Mouse (Mus musculus): ENCODE data around the gene Olfr883. TPM values are rescaled to one million over a fixed set of nuclear protein-coding genes. Genes with fewer than 3 reads are reported as not detected.

The Olfr883 gene
- polyA plus RNA-seq (2012; fragmentation: generic; extraction: Trizol) = not detected
- long read RNA-seq, experiment 1 = 0 reads
- long read RNA-seq, experiment 2 = 0 reads

GRCm38 (mm10) chr9:38025508-38025907 lies at the start of gene Olfr883:
Olfr883 (plus strand) TSS chr9:38025808.
- no peaks in the 10 kb centered on the region for H3K27me3 ChIP-seq (ENCODE audit: control insufficient read depth, insufficient read depth, insufficient read length)
- TF ChIP-seq MYOG (IDR thresholded peaks at IDR 0.05; ENCODE audit: control insufficient read depth, extremely low read depth, insufficient read length) = no peak
- no peak for TF ChIP-seq MAX (IDR thresholded peaks at IDR 0.05)
- no peak for TF ChIP-seq CTCF (IDR thresholded peaks at IDR 0.05; ENCODE audit: control insufficient read depth, insufficient read depth, insufficient read length)
- TF ChIP-seq MYOD1 (IDR thresholded peaks at IDR 0.05; ENCODE audit: control insufficient read depth, insufficient read length, low read depth) = no peak
- TF ChIP-seq USF1 (IDR thresholded peaks at IDR 0.05; ENCODE audit: low read depth) = no peak
- no peak for TF ChIP-seq CEBPB (IDR thresholded peaks at IDR 0.05; ENCODE audit: low read depth)
- no peak for TF ChIP-seq FOSL1 (IDR thresholded peaks at IDR 0.05; ENCODE audit: insufficient read depth, low read length, poor library complexity, severe bottlenecking)
- no peaks in the 10 kb centered on the region for H3K79me3 ChIP-seq (ENCODE audit: low read depth)
- no peak within 1 kb of the TSS for H3K4me3 ChIP-seq (ENCODE audit: insufficient read depth, poor library complexity, severe bottlenecking)
- H3ac ChIP-seq (ENCODE audit: control insufficient read depth, insufficient read length, low read depth) = no peak within 1 kb of the TSS
- H3K36me3 ChIP-seq (ENCODE audit: control insufficient read depth, insufficient read depth) = no peaks in the 10 kb centered on the region
- H3K79me2 ChIP-seq (ENCODE audit: control insufficient read depth, insufficient read depth) = no peaks in the 10 kb centered on the region

- no peak for TF ChIP-seq USF1 (IDR thresholded peaks at IDR 0.05; ENCODE audit: low read depth)
- TF ChIP-seq FOSL1 (IDR thresholded peaks at IDR 0.05; ENCODE audit: insufficient read depth, low read length, poor library complexity, severe bottlenecking) = no peak
- no peak for TF ChIP-seq MYOD1 (IDR thresholded peaks at IDR 0.05; ENCODE audit: control insufficient read depth, insufficient read length, low read depth)
- TF ChIP-seq CEBPB (IDR thresholded peaks at IDR 0.05; ENCODE audit: low read depth) = no peak
- Histone ChIP-seq H3K79me2 (ENCODE audit: control insufficient read depth, insufficient read depth) (no peaks in the 10 kb centered on the region), H3K79me3 (ENCODE audit: low read depth) (no peaks in the 10 kb centered on the region), H3K27me3 (ENCODE audit: control insufficient read depth, insufficient read depth, insufficient read length) (no peaks in the 10 kb centered on the region), H3ac (ENCODE audit: control insufficient read depth, insufficient read length, low read depth) (no peak within 1 kb of the TSS), H3K36me3 (ENCODE audit: control insufficient read depth, insufficient read depth) (no peaks in the 10 kb centered on the region), H3K4me3 (ENCODE audit: insufficient read depth, poor library complexity, severe bottlenecking) (no peak within 1 kb of the TSS)
Measured at GRCm38 (mm10) chr9:37991525-37991924, 34.1 kb upstream of the Olfr883 start, which contains the start of gene Olfr881. Olfr881 (plus strand) TSS chr9:37991825.

- H3K36me3 ChIP-seq (ENCODE audit: control insufficient read depth, insufficient read depth) = no peaks in the 10 kb centered on the region
- no peak overlapping the region for H3K4me3 ChIP-seq (ENCODE audit: insufficient read depth, poor library complexity, severe bottlenecking)
- H3ac ChIP-seq (ENCODE audit: control insufficient read depth, insufficient read length, low read depth) = no peak overlapping the region
- H3K79me3 ChIP-seq (ENCODE audit: low read depth) = no peaks in the 10 kb centered on the region
- no peak for TF ChIP-seq MYOD1 (IDR thresholded peaks at IDR 0.05; ENCODE audit: control insufficient read depth, insufficient read length, low read depth)
- H3K79me2 ChIP-seq (ENCODE audit: control insufficient read depth, insufficient read depth) = no peaks in the 10 kb centered on the region
- no peaks in the 10 kb centered on the region for H3K27me3 ChIP-seq (ENCODE audit: control insufficient read depth, insufficient read depth, insufficient read length)
Measured at GRCm38 (mm10) chr9:37998581-37999204, 26.9 kb upstream of the Olfr883 start.

GRCm38 (mm10) chr9:38000021-38000420 lies 25.6 kb upstream of the Olfr883 start:
- Histone ChIP-seq H3K4me3 (ENCODE audit: insufficient read depth, poor library complexity, severe bottlenecking) (no peak overlapping the region), H3K27me3 (ENCODE audit: control insufficient read depth, insufficient read depth, insufficient read length) (no peaks in the 10 kb centered on the region), H3K79me3 (ENCODE audit: low read depth) (no peaks in the 10 kb centered on the region), H3K36me3 (ENCODE audit: control insufficient read depth, insufficient read depth) (no peaks in the 10 kb centered on the region), H3K79me2 (ENCODE audit: control insufficient read depth, insufficient read depth) (no peaks in the 10 kb centered on the region), H3ac (ENCODE audit: control insufficient read depth, insufficient read length, low read depth) (no peak overlapping the region)
- TF ChIP-seq CTCF (IDR thresholded peaks at IDR 0.05; ENCODE audit: control insufficient read depth, insufficient read depth, insufficient read length) (no peak), MYOG (IDR thresholded peaks at IDR 0.05; ENCODE audit: control insufficient read depth, extremely low read depth, insufficient read length) (no peak), USF1 (IDR thresholded peaks at IDR 0.05; ENCODE audit: low read depth) (no peak), MYOD1 (IDR thresholded peaks at IDR 0.05; ENCODE audit: control insufficient read depth, insufficient read length, low read depth) (no peak), MAX (IDR thresholded peaks at IDR 0.05) (no peak), CEBPB (IDR thresholded peaks at IDR 0.05; ENCODE audit: low read depth) (no peak), FOSL1 (IDR thresholded peaks at IDR 0.05; ENCODE audit: insufficient read depth, low read length, poor library complexity, severe bottlenecking) (no peak)

- no peak for TF ChIP-seq USF1 (IDR thresholded peaks at IDR 0.05; ENCODE audit: low read depth)
- no peak for TF ChIP-seq FOSL1 (IDR thresholded peaks at IDR 0.05; ENCODE audit: insufficient read depth, low read length, poor library complexity, severe bottlenecking)
- TF ChIP-seq MYOG (IDR thresholded peaks at IDR 0.05; ENCODE audit: control insufficient read depth, extremely low read depth, insufficient read length) = no peak
- no peak for TF ChIP-seq MYOD1 (IDR thresholded peaks at IDR 0.05; ENCODE audit: control insufficient read depth, insufficient read length, low read depth)
- TF ChIP-seq CEBPB (IDR thresholded peaks at IDR 0.05; ENCODE audit: low read depth) = no peak
- no peak for TF ChIP-seq MAX (IDR thresholded peaks at IDR 0.05)
- no peak for TF ChIP-seq CTCF (IDR thresholded peaks at IDR 0.05; ENCODE audit: control insufficient read depth, insufficient read depth, insufficient read length)
- Histone ChIP-seq H3K27me3 (ENCODE audit: control insufficient read depth, insufficient read depth, insufficient read length) (no peaks in the 10 kb centered on the region), H3ac (ENCODE audit: control insufficient read depth, insufficient read length, low read depth) (no peak within 1 kb of the TSS), H3K79me3 (ENCODE audit: low read depth) (no peaks in the 10 kb centered on the region), H3K79me2 (ENCODE audit: control insufficient read depth, insufficient read depth) (no peaks in the 10 kb centered on the region), H3K36me3 (ENCODE audit: control insufficient read depth, insufficient read depth) (no peaks in the 10 kb centered on the region), H3K4me3 (ENCODE audit: insufficient read depth, poor library complexity, severe bottlenecking) (no peak within 1 kb of the TSS)
Measured at GRCm38 (mm10) chr9:38046255-38046654, 20.6 kb downstream of the Olfr883 start, which contains the start of gene Olfr884. Olfr884 (plus strand) TSS chr9:38046555.

GRCm38 (mm10) chr9:38061022-38061421 lies 35.4 kb downstream of the Olfr883 start, which contains the start of gene Olfr885:
Olfr885 (plus strand) TSS chr9:38061322.
- TF ChIP-seq USF1 (IDR thresholded peaks at IDR 0.05; ENCODE audit: low read depth) (no peak), MYOD1 (IDR thresholded peaks at IDR 0.05; ENCODE audit: control insufficient read depth, insufficient read length, low read depth) (no peak), FOSL1 (IDR thresholded peaks at IDR 0.05; ENCODE audit: insufficient read depth, low read length, poor library complexity, severe bottlenecking) (no peak), CEBPB (IDR thresholded peaks at IDR 0.05; ENCODE audit: low read depth) (no peak)

More at GRCm38 (mm10) chr9:38061022-38061421, 35.4 kb downstream of the Olfr883 start, which contains the start of gene Olfr885:
- Histone ChIP-seq H3K27me3 (ENCODE audit: control insufficient read depth, insufficient read depth, insufficient read length) (no peaks in the 10 kb centered on the region), H3ac (ENCODE audit: control insufficient read depth, insufficient read length, low read depth) (no peak within 1 kb of the TSS), H3K79me3 (ENCODE audit: low read depth) (no peaks in the 10 kb centered on the region), H3K4me3 (ENCODE audit: insufficient read depth, poor library complexity, severe bottlenecking) (no peak within 1 kb of the TSS), H3K36me3 (ENCODE audit: control insufficient read depth, insufficient read depth) (no peaks in the 10 kb centered on the region), H3K79me2 (ENCODE audit: control insufficient read depth, insufficient read depth) (no peaks in the 10 kb centered on the region)

Other genes with a start within 250 kb of the Olfr883 start
- not detected for gene Olfr876, start 222.8 kb upstream of the Olfr883 start, polyA plus RNA-seq (2012; fragmentation: generic; extraction: Trizol)
- gene Olfr877, start 171.5 kb upstream of the Olfr883 start, polyA plus RNA-seq (2012; fragmentation: generic; extraction: Trizol) = not detected
- gene Olfr145, start 129.1 kb upstream of the Olfr883 start, polyA plus RNA-seq (2012; fragmentation: generic; extraction: Trizol) = not detected
- gene Olfr878, start 108.0 kb upstream of the Olfr883 start, polyA plus RNA-seq (2012; fragmentation: generic; extraction: Trizol) = not detected
- not detected for gene Olfr881, start 34.0 kb upstream of the Olfr883 start, polyA plus RNA-seq (2012; fragmentation: generic; extraction: Trizol)
- not detected for gene Olfr884, start 20.7 kb downstream of the Olfr883 start, polyA plus RNA-seq (2012; fragmentation: generic; extraction: Trizol)
- gene Olfr885, start 35.5 kb downstream of the Olfr883 start, polyA plus RNA-seq (2012; fragmentation: generic; extraction: Trizol) = not detected
- not detected for gene Olfr887, start 58.3 kb downstream of the Olfr883 start, polyA plus RNA-seq (2012; fragmentation: generic; extraction: Trizol)
- gene Olfr888, start 82.3 kb downstream of the Olfr883 start, polyA plus RNA-seq (2012; fragmentation: generic; extraction: Trizol) = not detected
- 0.04 TPM for gene Olfr889, start 89.4 kb downstream of the Olfr883 start, polyA plus RNA-seq (2012; fragmentation: generic; extraction: Trizol)
- gene Olfr890, start 116.7 kb downstream of the Olfr883 start, polyA plus RNA-seq (2012; fragmentation: generic; extraction: Trizol) = not detected
- not detected for gene Olfr891, start 155.0 kb downstream of the Olfr883 start, polyA plus RNA-seq (2012; fragmentation: generic; extraction: Trizol)
- gene Olfr893, start 182.6 kb downstream of the Olfr883 start, polyA plus RNA-seq (2012; fragmentation: generic; extraction: Trizol) = not detected
- not detected for gene Olfr894, start 192.2 kb downstream of the Olfr883 start, polyA plus RNA-seq (2012; fragmentation: generic; extraction: Trizol)
- not detected for gene Olfr143, start 227.0 kb downstream of the Olfr883 start, polyA plus RNA-seq (2012; fragmentation: generic; extraction: Trizol)
- gene Olfr895, start 242.0 kb downstream of the Olfr883 start, polyA plus RNA-seq (2012; fragmentation: generic; extraction: Trizol) = not detected

Measured in C2C12 (cell line).